Mouse (Mus musculus): ENCODE data around the gene Galnt6.

Galnt6 gene

DNA sequence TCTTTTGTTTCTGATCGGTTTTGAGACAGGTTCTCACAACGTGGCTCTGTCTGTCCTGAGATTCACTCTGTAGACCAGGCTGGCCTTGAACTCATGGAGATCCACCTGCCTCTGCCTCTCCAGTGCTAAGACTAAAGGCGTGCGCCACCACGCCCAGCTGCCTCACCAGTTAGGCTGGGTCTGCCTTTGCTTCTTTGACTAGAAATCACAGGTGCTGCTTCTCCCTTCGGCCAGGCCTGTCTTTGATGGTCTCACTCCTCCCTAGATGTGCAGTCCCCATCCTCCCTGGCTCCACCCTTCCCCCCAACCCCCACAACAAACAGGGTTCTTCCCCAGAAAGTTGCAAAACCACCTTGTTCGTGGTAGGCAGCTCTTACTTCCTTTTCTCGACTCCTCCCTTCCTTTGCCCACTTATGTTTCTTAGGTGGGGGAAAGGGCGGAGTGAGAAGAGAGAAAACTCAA lies 64.3 kb downstream of the Galnt6 start:
- DNase-seq (ENCODE audit: low read depth in 2 of 2, low spot score in 2 of 2), result peak; percentile 69 to 81

DNA sequence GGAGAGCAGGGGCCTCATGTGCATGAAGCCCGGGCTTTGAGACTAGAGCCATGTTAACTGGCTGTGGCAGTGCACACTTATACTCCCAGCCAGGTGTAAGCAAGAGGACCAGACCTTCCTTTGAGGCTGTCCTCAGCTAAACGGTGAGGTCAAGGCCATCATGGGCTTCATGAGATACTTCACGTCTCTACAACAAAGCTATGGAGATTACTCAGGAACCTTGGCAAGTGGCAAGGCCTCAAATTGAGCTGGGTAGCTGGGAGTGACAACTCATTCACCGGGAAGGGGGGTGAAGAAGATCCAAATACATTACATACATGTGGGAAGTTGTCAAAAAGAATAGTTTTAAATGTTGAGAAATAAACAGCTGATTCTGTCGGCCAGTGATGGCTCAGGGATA lies 68.4 kb downstream of the Galnt6 start:
- no peak for DNase-seq (ENCODE audit: low read depth in 2 of 2, low spot score in 2 of 2)

DNA sequence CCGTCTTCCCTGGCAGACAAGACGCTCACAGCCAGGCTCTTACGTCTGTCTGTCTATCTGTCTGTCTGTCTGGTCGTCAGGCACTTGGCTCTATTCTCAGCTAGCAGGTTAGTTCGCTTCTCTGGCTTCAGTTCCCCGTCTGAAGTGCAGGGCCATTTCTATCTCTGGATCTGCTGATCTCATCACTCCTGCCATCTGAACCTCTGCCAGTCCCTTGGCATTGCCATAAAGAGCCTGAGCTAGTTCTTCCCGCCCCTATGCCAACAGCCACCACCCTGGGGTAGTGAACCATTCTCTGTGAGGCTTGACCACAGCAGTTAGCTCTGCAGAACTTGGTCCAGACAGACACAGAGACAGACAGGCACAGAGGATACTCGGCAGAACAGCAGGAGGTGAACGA lies 68.9 kb downstream of the Galnt6 start:
- DNase-seq (ENCODE audit: low read depth in 2 of 2, low spot score in 2 of 2), result no peak

DNA sequence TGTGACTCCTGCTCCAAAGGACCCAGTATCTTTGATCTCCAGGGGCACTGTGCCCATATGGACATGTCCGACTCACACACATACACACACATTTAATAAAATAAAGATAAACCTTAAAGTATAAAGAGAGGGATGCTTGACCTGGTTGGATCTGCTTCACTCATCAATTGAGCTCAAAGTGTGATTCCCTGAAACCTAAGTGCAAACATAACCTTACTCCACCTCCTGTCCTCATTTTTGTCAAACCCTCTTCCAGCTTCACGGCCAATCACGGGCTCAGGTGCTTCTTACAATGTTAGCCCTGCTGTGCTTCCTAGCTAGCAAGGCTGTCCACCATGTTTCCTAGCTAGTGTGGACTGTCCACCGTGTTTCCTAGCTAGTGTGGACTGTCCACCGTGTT lies 74.0 kb downstream of the Galnt6 start:
- DNase-seq (ENCODE audit: low read depth in 2 of 2, low spot score in 2 of 2), result no peak

DNA sequence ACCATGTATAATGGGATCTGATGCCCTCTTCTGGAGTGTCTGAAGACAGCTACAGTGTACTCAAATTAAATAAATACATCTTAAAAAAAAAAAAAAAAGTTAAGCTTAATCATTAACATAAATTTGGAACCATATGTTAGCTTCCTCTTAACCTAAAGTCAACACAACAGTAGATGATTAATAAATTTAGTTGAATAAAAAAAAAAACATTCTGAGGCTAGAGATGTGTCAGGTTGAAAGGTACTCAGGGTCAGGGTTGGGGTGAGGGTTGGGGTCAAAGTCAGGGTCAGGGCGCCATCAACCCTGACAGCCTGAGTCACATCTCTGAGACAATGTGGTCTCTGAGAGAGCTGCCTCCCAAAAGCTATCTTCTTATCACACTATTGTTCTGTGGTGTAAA lies 74.9 kb downstream of the Galnt6 start:
- no peak for DNase-seq (ENCODE audit: low read depth in 2 of 2, low spot score in 2 of 2)

DNA sequence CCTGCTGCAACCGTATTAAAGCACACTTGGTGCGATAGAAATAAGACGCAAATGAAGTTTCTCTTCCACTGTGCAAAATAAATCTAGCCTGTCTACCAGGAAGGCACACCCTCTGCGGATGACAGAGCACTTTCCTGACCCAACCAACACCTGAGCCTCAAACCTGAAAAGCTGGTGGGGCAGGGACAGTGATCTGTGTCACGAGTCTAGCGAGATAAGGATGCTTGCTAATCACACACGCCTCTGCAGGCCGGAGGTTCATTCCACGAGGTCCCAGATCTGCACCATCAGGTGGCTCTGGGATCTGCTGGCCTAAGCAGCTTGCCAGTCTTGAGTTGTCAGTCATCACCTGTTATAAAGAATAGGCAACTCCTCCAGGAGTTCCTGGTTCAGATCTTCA lies 77.6 kb downstream of the Galnt6 start:
- no peak for DNase-seq (ENCODE audit: low read depth in 2 of 2, low spot score in 2 of 2)

DNA sequence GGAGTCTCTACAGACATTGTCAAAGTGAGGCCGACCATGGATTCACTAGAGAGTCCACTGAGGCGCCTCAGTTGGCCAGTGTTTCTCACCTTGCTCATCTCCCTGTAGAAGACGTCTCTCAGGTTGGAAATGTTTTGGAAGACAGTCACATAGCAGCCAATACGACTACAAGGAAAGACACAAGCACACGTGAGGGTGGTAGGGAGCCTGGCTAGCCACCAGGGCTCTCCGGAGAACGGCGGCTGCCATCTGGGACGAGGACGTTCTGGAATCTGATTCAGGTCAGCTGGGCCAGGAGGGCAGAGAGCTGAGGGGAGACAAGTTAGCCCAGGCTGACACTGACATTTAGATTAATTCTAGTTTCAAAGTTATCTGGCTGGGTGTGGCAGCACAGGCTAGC lies 79.1 kb downstream of the Galnt6 start:
- DNase-seq (ENCODE audit: low read depth in 2 of 2, low spot score in 2 of 2), result no peak

DNA sequence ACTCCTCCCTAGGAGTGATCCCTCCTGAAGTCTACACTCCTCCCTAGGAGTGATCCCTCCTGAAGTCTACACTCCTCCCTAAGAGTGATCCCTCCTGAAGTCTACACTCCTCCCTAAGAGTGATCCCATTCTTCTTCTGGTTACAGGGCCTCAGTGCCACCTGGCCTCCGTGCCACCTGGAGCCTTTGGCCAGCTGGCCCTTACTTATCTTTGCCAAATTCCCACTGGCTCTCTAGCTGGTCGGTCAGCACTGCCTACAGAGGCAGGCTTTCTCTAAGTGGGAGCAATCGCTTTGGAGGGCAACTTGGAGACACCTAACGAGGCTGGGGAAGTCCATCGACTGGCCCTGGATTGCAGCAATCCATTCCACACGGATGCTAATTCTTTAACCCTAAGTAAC lies 83.0 kb downstream of the Galnt6 start:
- DNase-seq (ENCODE audit: low read depth in 2 of 2, low spot score in 2 of 2), result no peak

DNA sequence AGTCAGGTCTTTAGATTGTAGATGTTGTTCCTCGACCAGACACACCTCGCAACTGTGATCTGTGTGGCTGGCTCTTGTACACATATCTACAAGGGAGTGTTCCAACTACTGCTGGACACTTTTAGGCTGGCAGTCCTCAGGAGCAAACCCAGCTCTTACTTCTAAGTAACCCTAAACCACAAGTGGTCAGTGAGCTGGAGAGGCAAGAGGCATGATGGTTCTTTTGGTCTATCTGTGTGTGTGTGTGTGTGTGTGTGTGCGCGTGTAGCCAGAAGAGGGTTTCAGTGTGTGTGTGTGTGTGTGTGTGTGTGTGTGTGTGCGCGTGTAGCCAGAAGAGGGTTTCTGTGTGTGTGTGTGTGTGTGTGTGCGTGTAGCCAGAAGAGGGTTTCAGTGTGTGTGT lies 86.7 kb downstream of the Galnt6 start:
- no peak for DNase-seq (ENCODE audit: low read depth in 2 of 2, low spot score in 2 of 2)

All from CD8-positive naive resting alpha-beta T cell, adult 2 months (primary cell).